Mouse (Mus musculus): Measurements from ENCODE around the gene Grm7. TPM values are rescaled to one million over a fixed set of nuclear protein-coding genes. Genes with fewer than 3 reads are reported as not detected.

The Grm7 gene
- total RNA-seq, 1 experiment, result not detected

- H3K4me1 ChIP-seq (ENCODE audit: control insufficient read depth in 2 of 2, insufficient read depth in 2 of 2, low read length in 2 of 2, poor library complexity in 1 of 2), result peaks cover 3 to 10% of the 10 kb centered on the region in 2 experiments; a peak in 2 of 4 replicates
- no peak overlapping the region for H3K27ac ChIP-seq (ENCODE audit: insufficient read depth, low read depth, low read length, poor library complexity, severe bottlenecking)
- in situ Hi-C loops (cut with MboI; ENCODE audit: low sequenced_read_pairs in 2 of 2, unreplicated experiment in 2 of 2), result no loop called here
- DNase-seq (ENCODE audit: low read depth, low spot score), result no peak
- TF ChIP-seq ZNF384 (IDR thresholded peaks at IDR 0.05; ENCODE audit: low read depth, low read length) (no peak), MAFK (IDR thresholded peaks at IDR 0.05; ENCODE audit: insufficient read depth, low read depth, low read length) (no peak)
- no peak overlapping the region for H3K4me3 ChIP-seq (ENCODE audit: insufficient read depth in 1 of 2, low read depth in 1 of 2, low read length in 2 of 2, poor library complexity in 1 of 2, severe bottlenecking in 1 of 2)
- no peak overlapping the region for H3K9ac ChIP-seq (ENCODE audit: insufficient read depth, low read depth, low read length, poor library complexity, severe bottlenecking)
- H3K36me3 ChIP-seq (ENCODE audit: control insufficient read depth, insufficient read depth, low read length, poor library complexity, severe bottlenecking), result no peaks in the 10 kb centered on the region
- no peaks in the 10 kb centered on the region for H3K9me3 ChIP-seq (ENCODE audit: control insufficient read depth, insufficient read depth, low read depth, low read length)
Observed at GRCm38 (mm10) chr6:111486081-111486480, 840.7 kb downstream of the Grm7 start.

GRCm38 (mm10) chr6:111487556-111487955 is 842.2 kb downstream of the Grm7 start:
- no peak for DNase-seq (ENCODE audit: low read depth, low spot score)
- TF ChIP-seq MAFK (IDR thresholded peaks at IDR 0.05; ENCODE audit: insufficient read depth, low read depth, low read length) (no peak), CHD2 (IDR thresholded peaks at IDR 0.05; ENCODE audit: low read depth, low read length) (no peak), ZC3H11A (IDR thresholded peaks at IDR 0.05; ENCODE audit: borderline replicate concordance, low read depth, low read length) (no peak), HCFC1 (IDR thresholded peaks at IDR 0.05; ENCODE audit: borderline replicate concordance, insufficient read depth, low read length) (no peak), ZNF384 (IDR thresholded peaks at IDR 0.05; ENCODE audit: low read depth, low read length) (no peak)
- H3K4me3 ChIP-seq (ENCODE audit: insufficient read depth in 1 of 2, low read depth in 1 of 2, low read length in 2 of 2, poor library complexity in 1 of 2, severe bottlenecking in 1 of 2), result no peak overlapping the region
- in situ Hi-C loops (cut with MboI; ENCODE audit: low sequenced_read_pairs in 2 of 2, unreplicated experiment in 2 of 2), result no loop called here
- H3K36me3 ChIP-seq (ENCODE audit: control insufficient read depth, insufficient read depth, low read length, poor library complexity, severe bottlenecking), result no peaks in the 10 kb centered on the region
- H3K9me3 ChIP-seq (ENCODE audit: control insufficient read depth, insufficient read depth, low read depth, low read length), result no peaks in the 10 kb centered on the region
- no peak overlapping the region for H3K9ac ChIP-seq (ENCODE audit: insufficient read depth, low read depth, low read length, poor library complexity, severe bottlenecking)
- H3K4me1 ChIP-seq (ENCODE audit: control insufficient read depth in 2 of 2, insufficient read depth in 2 of 2, low read length in 2 of 2, poor library complexity in 1 of 2), result peaks cover 3 to 10% of the 10 kb centered on the region in 2 experiments; a peak in 2 of 4 replicates
- H3K27ac ChIP-seq (ENCODE audit: insufficient read depth, low read depth, low read length, poor library complexity, severe bottlenecking), result no peak overlapping the region; the same call in 1 of the 2 replicates

GRCm38 (mm10) chr6:111492166-111492565 is 846.8 kb downstream of the Grm7 start:
- H3K9ac ChIP-seq (ENCODE audit: insufficient read depth, low read depth, low read length, poor library complexity, severe bottlenecking), result no peak overlapping the region

GRCm38 (mm10) chr6:111499542-111499941 is 854.2 kb downstream of the Grm7 start:
- no peak for DNase-seq (ENCODE audit: low read depth, low spot score)
- no peak overlapping the region for H3K4me3 ChIP-seq (ENCODE audit: insufficient read depth in 1 of 2, low read depth in 1 of 2, low read length in 2 of 2, poor library complexity in 1 of 2, severe bottlenecking in 1 of 2)
- H3K9ac ChIP-seq (ENCODE audit: insufficient read depth, low read depth, low read length, poor library complexity, severe bottlenecking), result no peak overlapping the region
- no peaks in the 10 kb centered on the region for H3K36me3 ChIP-seq (ENCODE audit: control insufficient read depth, insufficient read depth, low read length, poor library complexity, severe bottlenecking)
- in situ Hi-C loops (cut with MboI; ENCODE audit: low sequenced_read_pairs in 2 of 2, unreplicated experiment in 2 of 2), result no loop called here
- no peak overlapping the region for H3K27ac ChIP-seq (ENCODE audit: insufficient read depth, low read depth, low read length, poor library complexity, severe bottlenecking)
- TF ChIP-seq MAFK (IDR thresholded peaks at IDR 0.05; ENCODE audit: insufficient read depth, low read depth, low read length), result no peak
- no peak for TF ChIP-seq ZC3H11A (IDR thresholded peaks at IDR 0.05; ENCODE audit: borderline replicate concordance, low read depth, low read length)
- TF ChIP-seq CHD2 (IDR thresholded peaks at IDR 0.05; ENCODE audit: low read depth, low read length), result no peak
- no peak for TF ChIP-seq ZNF384 (IDR thresholded peaks at IDR 0.05; ENCODE audit: low read depth, low read length)
- TF ChIP-seq HCFC1 (IDR thresholded peaks at IDR 0.05; ENCODE audit: borderline replicate concordance, insufficient read depth, low read length), result no peak
- H3K9me3 ChIP-seq (ENCODE audit: control insufficient read depth, insufficient read depth, low read depth, low read length), result no peaks in the 10 kb centered on the region
- no peaks in the 10 kb centered on the region for H3K4me1 ChIP-seq (ENCODE audit: control insufficient read depth in 2 of 2, insufficient read depth in 2 of 2, low read length in 2 of 2, poor library complexity in 1 of 2)

More at GRCm38 (mm10) chr6:111492166-111492565, 846.8 kb downstream of the Grm7 start:
- DNase-seq (ENCODE audit: low read depth, low spot score), result no peak
- H3K27ac ChIP-seq (ENCODE audit: insufficient read depth, low read depth, low read length, poor library complexity, severe bottlenecking), result no peak overlapping the region
- no peak for TF ChIP-seq MAFK (IDR thresholded peaks at IDR 0.05; ENCODE audit: insufficient read depth, low read depth, low read length)
- no peak for TF ChIP-seq HCFC1 (IDR thresholded peaks at IDR 0.05; ENCODE audit: borderline replicate concordance, insufficient read depth, low read length)
- no peak for TF ChIP-seq ZNF384 (IDR thresholded peaks at IDR 0.05; ENCODE audit: low read depth, low read length)
- TF ChIP-seq CHD2 (IDR thresholded peaks at IDR 0.05; ENCODE audit: low read depth, low read length), result no peak
- no peak for TF ChIP-seq ZC3H11A (IDR thresholded peaks at IDR 0.05; ENCODE audit: borderline replicate concordance, low read depth, low read length)
- in situ Hi-C loops (cut with MboI; ENCODE audit: low sequenced_read_pairs in 2 of 2, unreplicated experiment in 2 of 2), result no loop called here
- no peaks in the 10 kb centered on the region for H3K36me3 ChIP-seq (ENCODE audit: control insufficient read depth, insufficient read depth, low read length, poor library complexity, severe bottlenecking)
- H3K9me3 ChIP-seq (ENCODE audit: control insufficient read depth, insufficient read depth, low read depth, low read length), result no peaks in the 10 kb centered on the region
- no peak overlapping the region for H3K4me3 ChIP-seq (ENCODE audit: insufficient read depth in 1 of 2, low read depth in 1 of 2, low read length in 2 of 2, poor library complexity in 1 of 2, severe bottlenecking in 1 of 2)
- H3K4me1 ChIP-seq (ENCODE audit: control insufficient read depth in 2 of 2, insufficient read depth in 2 of 2, low read length in 2 of 2, poor library complexity in 1 of 2), result peaks cover 3 to 6% of the 10 kb centered on the region in 2 experiments; a peak in 2 of 4 replicates
